In genomic region chr15:80256242-80256641, GRCm38 (mm10) we compare ENCODE assay signal across 9 mouse cellular contexts. TPM values are rescaled to one million over a fixed set of nuclear protein-coding genes. Genes with fewer than 3 reads are reported as not detected.
DNase-seq lines count a peak whose midpoint lies in the region; ATAC-seq and TF ChIP-seq lines count a peak whose summit lies in the region.
"Had no signal": no experiment of that assay in that cellular context is flagged by ENCODE, and none has a peak within 500 bp of the region (broad histone marks: within the 10 kb centered on the region; RNA-seq: fewer than 3 reads in every experiment).

No protein-coding gene starts in this region.

- H3K9ac ChIP-seq in kidney, embryonic 14.5 days (ENCODE audit: low read depth, low read length): peak overlapping the region; percentile 100
- H3K9ac ChIP-seq in lung, postnatal 0 days (replicated peaks; ENCODE audit: low read depth): peak overlapping the region; percentile 100

- peaks cover 50% of the 10 kb centered on the region for H3K36me3 ChIP-seq in kidney, embryonic 14.5 days (ENCODE audit: control insufficient read depth, insufficient read depth, low read length)
- peaks cover 68% of the 10 kb centered on the region for H3K36me3 ChIP-seq in hindbrain, embryonic 10.5 days
- peaks cover 13% of the 10 kb centered on the region for H3K36me3 ChIP-seq in lung, postnatal 0 days (ENCODE audit: insufficient read depth, low read length)

- TF ChIP-seq CTCF in lung, postnatal 0 days (IDR thresholded peaks at IDR 0.05): no peak

- TF ChIP-seq EP300 in lung, postnatal 0 days (IDR thresholded peaks at IDR 0.05): no peak

- no peak for ATAC-seq in kidney, embryonic 14.5 days (ENCODE audit: low FRiP score, low TSS enrichment)
- no peak for ATAC-seq in lung, postnatal 0 days

- no peak for DNase-seq in kidney, postnatal 14 days
- DNase-seq in hindbrain, embryonic 10.5 days (ENCODE audit: low spot score): no peak
- no peak for DNase-seq in lung, postnatal 0 days (ENCODE audit: low spot score)
- DNase-seq in Muller cell, postnatal 12 days (ENCODE audit: inconsistent ontology term): no peak
- DNase-seq in cerebellum, adult 8-10 months: no peak
- no peak for DNase-seq in layer of hippocampus, adult 11-12 months (ENCODE audit: low spot score)

- H3K27ac ChIP-seq in kidney, embryonic 14.5 days (ENCODE audit: low read depth, low read length): peak overlapping the region; percentile 99
- peak overlapping the region; percentile 78 for H3K27ac ChIP-seq in brown adipose tissue, adult 24 weeks (replicated peaks; ENCODE audit: low read depth, low read length)
- H3K27ac ChIP-seq in hindbrain, embryonic 10.5 days: peak overlapping the region; percentile 100
- peak overlapping the region; percentile 100 for H3K27ac ChIP-seq in lung, postnatal 0 days (ENCODE audit: low read length)

- H3K4me2 ChIP-seq in kidney, embryonic 14.5 days (replicated peaks; ENCODE audit: low read depth, low read length): peak overlapping the region; percentile 97
- H3K4me2 ChIP-seq in lung, postnatal 0 days (replicated peaks; ENCODE audit: low read depth, low read length): peak overlapping the region; percentile 94

- WGBS in kidney, embryonic 14.5 days: 10% methylated on average over 16 of the region's 16 CpGs
- 14% methylated on average over 16 of the region's 16 CpGs for WGBS in hindbrain, embryonic 10.5 days
- WGBS in lung, postnatal 0 days: 3% methylated on average over 16 of the region's 16 CpGs

- H3K4me1 ChIP-seq in kidney, embryonic 14.5 days (ENCODE audit: control insufficient read depth, insufficient read depth, low read length): peaks cover 19% of the 10 kb centered on the region
- H3K4me1 ChIP-seq in brown adipose tissue, adult 24 weeks (ENCODE audit: control insufficient read depth, insufficient read depth, insufficient read length, low read length): no peaks in the 10 kb centered on the region; the same call in 1 of the 2 replicates
- H3K4me1 ChIP-seq in hindbrain, embryonic 10.5 days (replicated peaks): peaks cover 55% of the 10 kb centered on the region
- peaks cover 18% of the 10 kb centered on the region; the same call in 1 of the 2 replicates for H3K4me1 ChIP-seq in lung, postnatal 0 days (ENCODE audit: insufficient read depth, low read depth, low read length)

- peak overlapping the region; percentile 100 for H3K4me3 ChIP-seq in kidney, embryonic 14.5 days (ENCODE audit: low read length)
- H3K4me3 ChIP-seq in brown adipose tissue, adult 24 weeks (ENCODE audit: insufficient read depth, low read depth, low read length): peak overlapping the region; percentile 81
- H3K4me3 ChIP-seq in hindbrain, embryonic 10.5 days: peak overlapping the region; percentile 100
- peak overlapping the region; percentile 99 for H3K4me3 ChIP-seq in lung, postnatal 0 days (ENCODE audit: low read depth, low read length)

- no peaks in the 10 kb centered on the region for H3K27me3 ChIP-seq in kidney, embryonic 14.5 days (ENCODE audit: control insufficient read depth, insufficient read depth, low read length)
- H3K27me3 ChIP-seq in hindbrain, embryonic 10.5 days (ENCODE audit: insufficient read depth, poor library complexity, severe bottlenecking): no peaks in the 10 kb centered on the region
- H3K27me3 ChIP-seq in lung, postnatal 0 days (replicated peaks; ENCODE audit: insufficient read depth, low read length): no peaks in the 10 kb centered on the region

- H3K9me3 ChIP-seq in kidney, embryonic 14.5 days (ENCODE audit: control insufficient read depth, low read length): no peaks in the 10 kb centered on the region
- no peaks in the 10 kb centered on the region for H3K9me3 ChIP-seq in hindbrain, embryonic 10.5 days
- no peaks in the 10 kb centered on the region for H3K9me3 ChIP-seq in lung, postnatal 0 days (ENCODE audit: low read length)

RNA-seq across cellular contexts. Expression of gene Atf4, which starts 1.3 kb away (rescaled TPM):
- polyA plus RNA-seq in kidney, embryonic 14.5 days (2014; fragmentation: Nextera tagmentation; extraction: Ambion mirVana): 131 and 145 TPM in 2 replicates
- 111 and 147 TPM in 2 replicates for polyA plus RNA-seq in brown adipose tissue, adult 24 weeks (2012; ENCODE audit: insufficient read depth, insufficient read length, missing spikeins)
- polyA plus RNA-seq in hindbrain, embryonic 10.5 days (2016; fragmentation: Nextera tagmentation; extraction: Ambion mirVana): 111 TPM in 2 replicates
- 113 and 115 TPM in 2 replicates for polyA plus RNA-seq in lung, postnatal 0 days (2015; fragmentation: Nextera tagmentation; extraction: Ambion mirVana)

RNA-seq across cellular contexts. Expression of gene Rps19bp1, which starts 7.9 kb away (rescaled TPM):
- polyA plus RNA-seq in kidney, embryonic 14.5 days (2014; fragmentation: Nextera tagmentation; extraction: Ambion mirVana): 66.3 and 79.1 TPM in 2 replicates
- 30.4 and 30.8 TPM in 2 replicates for polyA plus RNA-seq in brown adipose tissue, adult 24 weeks (2012; ENCODE audit: insufficient read depth, insufficient read length, missing spikeins)
- polyA plus RNA-seq in hindbrain, embryonic 10.5 days (2016; fragmentation: Nextera tagmentation; extraction: Ambion mirVana): 67.4 TPM in 2 replicates
- polyA plus RNA-seq in lung, postnatal 0 days (2015; fragmentation: Nextera tagmentation; extraction: Ambion mirVana): 34.7 and 36.1 TPM in 2 replicates

RNA-seq across cellular contexts. Expression of gene AC140267.1, which starts 20.6 kb away (rescaled TPM):
- polyA plus RNA-seq in kidney, embryonic 14.5 days (2014; fragmentation: Nextera tagmentation; extraction: Ambion mirVana): not detected in 2 replicates
- polyA plus RNA-seq in brown adipose tissue, adult 24 weeks (2012; ENCODE audit: insufficient read depth, insufficient read length, missing spikeins): not detected in 2 replicates
- polyA plus RNA-seq in hindbrain, embryonic 10.5 days (2016; fragmentation: Nextera tagmentation; extraction: Ambion mirVana): not detected in 2 replicates
- polyA plus RNA-seq in lung, postnatal 0 days (2015; fragmentation: Nextera tagmentation; extraction: Ambion mirVana): not detected in 2 replicates
- polyA plus RNA-seq: brain, embryonic 14.5 days had no signal

RNA-seq across cellular contexts. Expression of gene Mief1, which starts 22.4 kb away (rescaled TPM):
- 20.4 and 37.0 TPM in 2 replicates for polyA plus RNA-seq in kidney, embryonic 14.5 days (2014; fragmentation: Nextera tagmentation; extraction: Ambion mirVana)
- polyA plus RNA-seq in brown adipose tissue, adult 24 weeks (2012; ENCODE audit: insufficient read depth, insufficient read length, missing spikeins): 15.4 and 16.0 TPM in 2 replicates
- 38.6 and 39.3 TPM in 2 replicates for polyA plus RNA-seq in hindbrain, embryonic 10.5 days (2016; fragmentation: Nextera tagmentation; extraction: Ambion mirVana)
- polyA plus RNA-seq in lung, postnatal 0 days (2015; fragmentation: Nextera tagmentation; extraction: Ambion mirVana): 13.2 and 13.7 TPM in 2 replicates

RNA-seq across cellular contexts. Expression of gene Cacna1i, which starts 30.8 kb away (rescaled TPM):
- polyA plus RNA-seq in kidney, embryonic 14.5 days (2014; fragmentation: Nextera tagmentation; extraction: Ambion mirVana): 0.09 TPM in 1 of 2 replicates, not detected in the other
- polyA plus RNA-seq in brown adipose tissue, adult 24 weeks (2012; ENCODE audit: insufficient read depth, insufficient read length, missing spikeins): not detected in 2 replicates
- polyA plus RNA-seq in hindbrain, embryonic 10.5 days (2016; fragmentation: Nextera tagmentation; extraction: Ambion mirVana): 0.01 and 0.04 TPM in 2 replicates
- not detected in 2 replicates for polyA plus RNA-seq in lung, postnatal 0 days (2015; fragmentation: Nextera tagmentation; extraction: Ambion mirVana)
